Mouse (Mus musculus): ENCODE measurements around the gene Tex101.
"Not testable (repeated sequence)": the region's sequence is repeated elsewhere in the genome, so short reads cannot be mapped to it uniquely, and the experiment has no call there.

Gene Tex101

GRCm38 (mm10) chr7:24637046-24637445 is 39.4 kb downstream of the Tex101 start:
- no peak for DNase-seq (ENCODE audit: extremely low read depth, low read depth, low spot score)

DNA sequence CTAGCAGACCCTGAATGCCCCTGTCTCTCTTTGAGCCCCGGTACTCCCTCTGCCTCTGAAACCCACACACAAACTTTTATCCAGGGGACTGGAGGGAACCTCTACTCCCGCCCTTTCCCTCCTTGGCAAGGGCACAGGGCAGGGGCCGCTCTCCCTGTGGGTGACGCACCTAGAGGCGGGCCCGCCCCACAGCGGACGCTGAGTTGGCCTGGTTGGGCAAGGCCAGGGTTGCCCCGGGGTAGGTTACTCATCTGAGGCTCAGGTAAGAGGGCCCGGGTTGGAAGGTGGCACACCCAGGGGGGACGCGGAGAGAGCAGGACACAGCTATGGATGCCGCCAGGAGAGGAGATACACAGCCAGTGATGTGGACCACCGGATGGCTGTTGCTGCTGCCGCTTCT is 40.2 kb downstream of the Tex101 start, which contains the start of gene Lypd3:
Gene Lypd3 (plus strand): TSS at position 287 of the 400 bp plus-strand sequence.
- no peak for DNase-seq (ENCODE audit: extremely low read depth, low read depth, low spot score)

- DNase-seq (ENCODE audit: extremely low read depth, low read depth, low spot score): no peak
Observed at GRCm38 (mm10) chr7:24630116-24630880, 46.2 kb downstream of the Tex101 start.

GRCm38 (mm10) chr7:24629672-24630071 is 46.8 kb downstream of the Tex101 start:
- no peak for DNase-seq (ENCODE audit: extremely low read depth, low read depth, low spot score)

GRCm38 (mm10) chr7:24628685-24629610 is 47.5 kb downstream of the Tex101 start:
- no peak for DNase-seq (ENCODE audit: extremely low read depth, low read depth, low spot score)

DNA sequence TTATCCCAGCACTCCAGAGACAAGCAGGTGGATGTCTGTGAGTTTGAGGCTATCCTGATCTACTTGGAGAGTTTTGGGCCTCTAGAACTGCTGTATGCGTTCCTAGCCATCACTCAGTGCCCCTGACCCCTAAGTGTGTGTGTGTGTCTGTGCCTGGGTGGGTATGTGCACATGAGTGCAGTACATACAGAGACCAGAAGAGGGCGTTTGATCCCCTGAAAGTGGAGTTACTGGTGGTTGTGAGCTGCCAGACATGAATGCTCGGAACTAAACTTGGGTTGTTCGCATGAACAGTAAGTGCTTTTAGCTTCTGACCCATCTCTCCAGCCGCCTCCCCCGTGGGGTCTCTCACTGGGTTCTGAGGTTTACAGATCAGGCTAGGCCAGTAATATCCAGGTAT is 53.5 kb downstream of the Tex101 start:
- DNase-seq (ENCODE audit: extremely low read depth, low read depth, low spot score): no peak

DNA sequence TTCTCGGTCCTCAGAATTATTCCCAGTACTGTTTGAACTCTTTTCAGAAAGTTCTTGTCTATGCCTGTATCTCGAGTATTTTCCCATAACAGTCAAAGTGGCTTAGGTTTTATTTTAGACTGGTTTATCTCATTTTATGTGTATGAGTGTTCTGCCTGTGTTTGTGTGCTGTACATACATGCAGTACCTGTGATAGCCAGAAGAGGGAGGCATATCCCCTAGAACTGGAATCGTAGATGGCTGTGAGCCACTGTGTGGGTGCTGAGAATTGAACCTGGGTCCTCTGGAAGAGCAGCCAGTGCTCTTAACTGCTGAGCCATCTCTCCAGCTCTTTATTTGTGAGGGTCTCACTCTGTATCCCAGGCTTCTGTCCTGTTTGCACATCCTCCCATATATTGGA is 55.3 kb downstream of the Tex101 start:
- DNase-seq (ENCODE audit: extremely low read depth, low read depth, low spot score): no peak

GRCm38 (mm10) chr7:24619671-24620397 is 56.6 kb downstream of the Tex101 start:
- no peak for DNase-seq (ENCODE audit: extremely low read depth, low read depth, low spot score)

DNA sequence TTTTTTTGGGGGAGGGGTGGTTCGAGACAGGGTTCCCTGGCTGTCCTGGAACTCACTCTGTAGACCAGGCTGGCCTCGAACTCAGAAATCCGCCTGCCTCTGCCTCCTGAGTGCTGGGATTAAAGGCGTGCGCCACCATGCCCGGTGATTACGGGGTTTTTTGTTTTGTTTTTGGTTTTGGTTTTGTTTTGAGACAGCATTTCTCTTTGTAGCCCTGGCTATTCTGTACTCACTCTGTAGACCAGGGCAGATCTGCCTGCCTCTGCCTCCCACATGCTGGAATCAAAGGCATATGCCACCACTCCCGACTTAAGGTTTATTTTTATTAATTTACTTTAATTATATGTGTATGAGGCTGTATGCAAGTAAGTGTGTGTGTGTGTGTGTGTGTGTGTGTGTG is 58.1 kb downstream of the Tex101 start:
- DNase-seq (ENCODE audit: extremely low read depth, low read depth, low spot score): not testable (repeated sequence)
